Mouse (Mus musculus) brain, embryonic 18.5 days (tissue): ENCODE measurements around the gene Rtn4.

ENCODE experiments used
- DNase-seq: peaks from one replicate; pipeline ENCODE4 v3.0.0-alpha.2; 2012; ENCODE audit warnings: low read depth, low spot score

Gene Rtn4

DNA sequence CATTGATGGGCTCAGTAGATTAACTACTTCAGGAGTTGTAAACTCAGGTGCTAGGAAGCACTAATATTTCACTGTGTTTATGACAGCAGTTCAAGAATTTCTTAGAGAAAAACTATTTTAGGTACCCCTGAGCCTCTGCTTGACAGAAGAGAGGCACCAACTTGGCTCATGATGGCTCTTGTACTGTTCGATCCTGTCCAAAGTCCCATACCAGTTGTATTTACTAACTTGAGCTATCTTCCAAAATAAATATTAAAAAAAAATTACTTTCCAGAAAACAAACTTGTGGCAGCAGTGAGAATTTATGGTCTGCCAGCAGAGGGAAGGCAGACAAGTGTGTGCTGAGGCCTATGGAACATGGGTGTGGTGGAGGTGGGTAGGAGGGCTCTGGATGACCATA lies 70.0 kb downstream of the Rtn4 start:
- no peak for DNase-seq

DNA sequence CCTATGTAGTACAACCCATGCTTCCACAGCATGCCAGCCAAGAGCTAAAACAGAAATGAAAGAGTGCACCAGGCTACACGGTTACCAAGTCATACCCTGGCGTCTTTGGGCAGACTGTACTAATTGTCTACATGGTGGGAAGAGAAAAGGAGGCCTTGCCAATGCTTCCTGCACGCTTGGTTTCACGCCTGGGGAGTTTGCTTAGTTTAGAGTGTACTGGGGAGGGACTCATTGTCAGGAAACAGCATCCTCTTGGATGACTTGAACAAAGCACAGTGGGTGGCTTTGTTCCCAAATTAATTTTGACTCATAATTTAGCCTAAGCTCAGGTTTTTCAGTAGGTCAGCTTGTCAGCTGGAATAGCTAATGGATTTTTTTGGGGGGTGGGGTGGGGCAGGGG lies 72.3 kb downstream of the Rtn4 start:
- no peak for DNase-seq

DNA sequence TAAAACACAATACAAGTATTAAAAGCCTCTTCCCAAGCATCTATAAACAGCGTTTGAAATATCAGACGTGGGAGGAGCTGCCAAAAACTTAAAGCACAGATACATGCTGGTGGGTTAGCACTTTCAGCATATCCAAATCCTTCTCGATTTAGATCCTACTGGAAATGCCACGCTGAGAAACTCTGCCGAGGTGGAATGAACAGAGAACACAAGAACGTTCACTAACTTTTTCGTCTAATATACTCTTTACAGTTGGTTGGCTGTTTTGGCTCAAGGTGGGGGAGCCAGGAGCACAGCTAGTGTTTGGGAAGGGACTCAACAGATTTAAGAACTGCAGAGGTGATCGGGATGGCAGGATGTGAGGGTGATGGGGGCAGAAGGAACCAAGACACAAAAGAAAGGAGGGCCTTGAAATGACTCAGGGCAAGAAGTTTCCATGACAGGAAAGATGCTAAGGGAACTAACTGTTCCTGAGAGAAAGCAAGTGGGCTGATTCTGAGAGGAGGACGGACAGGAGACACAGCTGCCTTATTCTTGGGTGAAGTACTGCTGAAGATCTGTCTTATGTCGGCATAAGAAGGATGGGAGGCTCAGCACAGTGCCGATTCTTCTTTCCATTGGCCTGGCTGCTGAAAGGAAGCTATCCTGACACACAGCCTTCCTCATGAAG lies 73.7 kb downstream of the Rtn4 start:
- DNase-seq = no peak

DNA sequence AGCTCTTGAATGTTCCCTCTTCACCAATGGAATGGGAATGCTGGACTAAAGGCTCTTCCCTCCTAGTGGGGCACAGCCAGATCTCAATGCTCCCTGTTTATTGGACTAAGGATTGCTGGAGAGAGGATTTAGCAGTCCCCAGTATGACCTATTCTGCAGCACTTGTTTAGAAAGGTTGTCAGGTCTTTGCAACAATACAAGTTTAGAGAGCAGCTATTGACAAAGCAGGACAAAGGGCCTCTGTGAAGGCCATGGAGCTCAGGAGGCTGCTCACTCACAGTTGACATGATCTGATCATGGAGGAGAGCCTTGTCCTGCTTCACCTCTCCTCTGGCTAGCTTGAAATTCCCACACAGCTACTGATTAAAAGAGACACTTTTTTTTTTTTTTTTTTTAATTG lies 75.8 kb downstream of the Rtn4 start:
- no peak for DNase-seq

- no peak for DNase-seq
Observed at GRCm38 (mm10) chr11:29770666-29771400, 78.1 kb downstream of the Rtn4 start.

GRCm38 (mm10) chr11:29772279-29772678 lies 79.5 kb downstream of the Rtn4 start:
- no peak for DNase-seq

- DNase-seq = no peak
Observed at GRCm38 (mm10) chr11:29774296-29774695, 81.5 kb downstream of the Rtn4 start.

DNA sequence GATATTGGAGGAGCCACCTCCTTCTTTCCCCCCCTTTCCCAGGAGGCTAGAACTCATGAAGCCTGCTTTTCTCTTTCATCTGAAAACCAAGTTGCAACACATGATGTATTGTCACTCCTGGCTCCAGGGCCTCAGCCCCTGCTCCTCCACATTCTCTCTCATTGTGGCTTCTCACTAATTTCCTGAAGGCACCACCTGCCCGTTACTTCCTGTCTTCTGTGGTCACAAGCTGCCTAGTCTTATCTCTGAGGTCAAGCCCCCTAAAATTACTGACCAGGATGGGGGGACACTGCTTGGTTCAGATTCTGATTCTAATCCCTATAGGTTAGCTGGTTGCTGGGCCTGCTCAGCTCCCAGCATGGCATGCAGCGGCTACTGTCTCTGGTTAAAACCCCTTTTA lies 82.0 kb downstream of the Rtn4 start:
- DNase-seq = no peak

GRCm38 (mm10) chr11:29777964-29778363 lies 85.2 kb downstream of the Rtn4 start:
- DNase-seq = no peak

- no peak for DNase-seq
Observed at GRCm38 (mm10) chr11:29778936-29779335, 86.2 kb downstream of the Rtn4 start.

GRCm38 (mm10) chr11:29779409-29780026 lies 86.8 kb downstream of the Rtn4 start:
- no peak for DNase-seq

DNA sequence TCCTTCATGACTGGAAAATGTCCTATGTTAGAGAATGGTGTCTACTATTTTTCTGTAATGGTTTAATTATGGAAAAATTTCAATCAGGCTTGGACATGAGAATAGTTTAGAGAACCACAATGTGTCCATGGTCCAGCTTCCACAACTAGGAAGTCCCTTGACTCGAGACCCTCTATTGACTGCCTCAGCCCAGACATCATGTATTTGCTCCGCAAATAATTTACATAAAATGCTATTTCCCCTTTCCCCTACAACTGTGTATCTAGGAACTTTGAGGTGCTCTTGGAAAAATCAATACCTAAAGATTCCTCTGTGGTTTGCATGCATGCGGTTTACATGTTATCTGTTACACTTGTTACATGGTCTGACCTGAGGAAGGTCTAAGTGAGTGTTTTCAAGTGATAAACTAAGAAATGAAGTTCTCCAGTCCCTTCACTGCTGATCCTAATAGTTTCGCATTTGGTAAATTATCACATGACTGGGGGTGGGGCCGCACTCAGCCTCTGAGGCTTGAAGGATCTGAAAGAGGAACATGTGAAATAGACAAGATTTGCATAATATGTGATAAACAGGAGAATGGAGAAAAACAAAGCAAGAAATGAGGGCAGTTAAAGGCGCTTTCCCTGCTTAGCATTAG lies 94.0 kb downstream of the Rtn4 start:
- DNase-seq = no peak

- no peak for DNase-seq
Observed at GRCm38 (mm10) chr11:29787473-29787872, 94.7 kb downstream of the Rtn4 start.

GRCm38 (mm10) chr11:29788499-29788898 lies 95.8 kb downstream of the Rtn4 start:
- no peak for DNase-seq

DNA sequence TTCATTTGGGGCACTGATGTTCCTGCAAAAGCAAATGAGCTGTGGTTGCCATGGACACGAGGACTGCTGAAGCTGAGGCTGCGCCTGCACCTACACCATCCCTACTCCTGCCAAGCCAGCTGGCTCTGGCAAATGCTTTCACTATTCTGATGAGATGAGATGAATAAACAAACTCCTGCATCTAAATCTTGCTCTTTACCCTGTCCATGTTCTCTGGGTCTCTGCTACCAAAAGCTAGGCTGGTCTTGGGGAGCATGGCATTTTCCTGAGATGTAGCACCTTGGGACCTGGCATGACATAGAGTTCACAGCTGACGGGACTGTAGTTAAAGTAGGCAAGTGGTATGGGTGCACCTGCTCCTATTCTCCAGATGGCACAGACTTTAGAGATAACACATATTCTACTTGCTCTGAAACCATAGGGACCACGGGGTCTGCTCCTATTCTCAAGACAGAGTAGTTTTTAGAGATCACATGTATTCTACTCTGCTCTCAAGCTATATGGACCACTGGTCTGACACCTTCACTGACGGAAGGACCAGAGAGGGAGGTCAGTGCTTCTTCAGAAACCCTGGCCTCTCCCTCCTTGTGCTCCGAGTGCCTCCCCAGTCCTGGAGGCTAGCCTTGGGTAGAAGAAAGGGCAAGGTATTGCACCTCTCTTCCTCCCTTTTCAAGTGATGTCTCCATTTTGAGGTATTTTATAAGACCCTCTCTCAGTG lies 96.3 kb downstream of the Rtn4 start:
- peak; percentile 66 for DNase-seq

GRCm38 (mm10) chr11:29790796-29791195 lies 98.0 kb downstream of the Rtn4 start:
- DNase-seq = no peak
